Mouse (Mus musculus): ENCODE results near the gene Rabif. TPM values are rescaled to one million over a fixed set of nuclear protein-coding genes. Genes with fewer than 3 reads are reported as not detected.

Gene Rabif
- polyA plus RNA-seq, 1 experiment from 2014 or later: 51.8 TPM

- no peak for DNase-seq (ENCODE audit: low spot score)
- H3K9ac ChIP-seq (ENCODE audit: low read depth, low read length): no peak overlapping the region
- no peak overlapping the region for H3K4me3 ChIP-seq (ENCODE audit: low read depth, low read length)
- H3K9me3 ChIP-seq (ENCODE audit: control insufficient read depth, low read length): no peaks in the 10 kb centered on the region
- ATAC-seq (ENCODE audit: low FRiP score): no peak
- H3K36me3 ChIP-seq (ENCODE audit: control insufficient read depth, insufficient read depth, low read length): no peaks in the 10 kb centered on the region
- H3K27me3 ChIP-seq (ENCODE audit: control insufficient read depth, insufficient read depth, low read length): no peaks in the 10 kb centered on the region
- H3K4me1 ChIP-seq (replicated peaks; ENCODE audit: control insufficient read depth, insufficient read depth, low read length): peaks cover 5% of the 10 kb centered on the region
- H3K27ac ChIP-seq (ENCODE audit: low read depth, low read length): no peak overlapping the region
- WGBS: 78% methylated on average over 3 of the region's 3 CpGs
- H3K4me2 ChIP-seq (replicated peaks; ENCODE audit: low read depth, low read length): no peak overlapping the region
Observed at GRCm38 (mm10) chr1:134552396-134552795, 57.9 kb downstream of the Rabif start.

DNA sequence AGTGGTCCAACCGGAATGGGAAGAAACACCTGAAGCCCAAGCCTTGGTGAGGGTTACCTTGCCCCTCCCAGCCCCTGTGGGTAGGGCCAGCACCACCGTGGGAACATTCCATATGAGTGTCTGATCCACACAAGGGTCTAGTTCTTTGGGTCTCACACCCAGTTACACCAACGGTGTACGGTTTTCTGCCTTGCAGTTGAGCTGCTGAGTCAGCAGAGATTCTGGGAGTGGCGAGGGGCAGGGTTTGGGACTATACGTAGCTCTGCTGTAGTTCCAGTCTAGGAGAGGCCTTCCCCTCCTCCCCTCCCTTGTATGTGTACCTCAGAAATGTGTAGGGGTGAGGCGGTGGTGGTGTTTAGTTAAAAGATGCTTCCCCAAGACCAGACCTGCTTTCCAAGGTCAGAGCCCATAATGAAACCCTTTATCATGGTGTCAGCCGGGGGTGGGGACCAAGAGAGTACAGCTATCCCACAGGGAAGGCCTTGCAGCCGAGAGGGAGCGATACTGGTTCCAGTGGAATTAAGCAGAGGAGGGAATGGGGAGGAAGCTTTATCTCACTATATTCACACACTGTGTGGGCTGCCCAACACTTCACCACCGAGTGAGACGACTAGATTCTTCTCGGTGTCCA, 60.9 kb downstream of the Rabif start:
- H3K9ac ChIP-seq (ENCODE audit: low read depth, low read length): no peak overlapping the region
- H3K9me3 ChIP-seq (ENCODE audit: control insufficient read depth, low read length): no peaks in the 10 kb centered on the region
- peaks cover 5% of the 10 kb centered on the region for H3K4me1 ChIP-seq (replicated peaks; ENCODE audit: control insufficient read depth, insufficient read depth, low read length)
- H3K4me2 ChIP-seq (replicated peaks; ENCODE audit: low read depth, low read length): 0 out of 2 replicates have a peak overlapping the region, but pooled peaks have one; percentile 94
- WGBS: 21% methylated on average over 13 of the region's 13 CpGs
- ATAC-seq (ENCODE audit: low FRiP score) (no peak), DNase-seq (ENCODE audit: low spot score) (peak; percentile 34)
- no peaks in the 10 kb centered on the region for H3K36me3 ChIP-seq (ENCODE audit: control insufficient read depth, insufficient read depth, low read length)
- H3K4me3 ChIP-seq (ENCODE audit: low read depth, low read length): no peak overlapping the region
- no peaks in the 10 kb centered on the region for H3K27me3 ChIP-seq (ENCODE audit: control insufficient read depth, insufficient read depth, low read length)
- H3K27ac ChIP-seq (ENCODE audit: low read depth, low read length): no peak overlapping the region

- Histone ChIP-seq H3K4me2 (replicated peaks; ENCODE audit: low read depth, low read length) (peak overlapping the region; percentile 94), H3K9ac (ENCODE audit: low read depth, low read length) (peak overlapping the region; percentile 87), H3K27ac (ENCODE audit: low read depth, low read length) (peak overlapping the region; percentile 87), H3K9me3 (ENCODE audit: control insufficient read depth, low read length) (no peaks in the 10 kb centered on the region), H3K36me3 (ENCODE audit: control insufficient read depth, insufficient read depth, low read length) (no peaks in the 10 kb centered on the region), H3K27me3 (ENCODE audit: control insufficient read depth, insufficient read depth, low read length) (no peaks in the 10 kb centered on the region), H3K4me1 (replicated peaks; ENCODE audit: control insufficient read depth, insufficient read depth, low read length) (peaks cover 5% of the 10 kb centered on the region), H3K4me3 (ENCODE audit: low read depth, low read length) (peak overlapping the region; percentile 65)
- ATAC-seq (ENCODE audit: low FRiP score) (peak; percentile 20; the same call in 1 of the 2 replicates), DNase-seq (ENCODE audit: low spot score) (peak; percentile 67)
- 2% methylated on average over 43 of the region's 46 CpGs for WGBS
Observed at GRCm38 (mm10) chr1:134555871-134556670, 61.6 kb downstream of the Rabif start.

- under 1% methylated on average over 35 of the region's 35 CpGs for WGBS
- peaks cover 5% of the 10 kb centered on the region for H3K4me1 ChIP-seq (replicated peaks; ENCODE audit: control insufficient read depth, insufficient read depth, low read length)
Observed at GRCm38 (mm10) chr1:134556671-134557218, 62.3 kb downstream of the Rabif start.

More at GRCm38 (mm10) chr1:134556671-134557218, 62.3 kb downstream of the Rabif start:
- Histone ChIP-seq H3K9ac (ENCODE audit: low read depth, low read length) (peak overlapping the region; percentile 87), H3K27ac (ENCODE audit: low read depth, low read length) (peak overlapping the region; percentile 87), H3K4me2 (replicated peaks; ENCODE audit: low read depth, low read length) (peak overlapping the region; percentile 94), H3K4me3 (ENCODE audit: low read depth, low read length) (peak overlapping the region; percentile 65), H3K9me3 (ENCODE audit: control insufficient read depth, low read length) (no peaks in the 10 kb centered on the region), H3K36me3 (ENCODE audit: control insufficient read depth, insufficient read depth, low read length) (no peaks in the 10 kb centered on the region), H3K27me3 (ENCODE audit: control insufficient read depth, insufficient read depth, low read length) (no peaks in the 10 kb centered on the region)
- DNase-seq (ENCODE audit: low spot score) (peak; percentile 97), ATAC-seq (ENCODE audit: low FRiP score) (peak; percentile 96)

Other genes starting within 250 kb of the Rabif start
- 5.5 and 12.2 TPM in 2 replicates for gene Myog, start 204.7 kb upstream of the Rabif start, polyA plus RNA-seq (2014; fragmentation: Nextera tagmentation; extraction: Ambion mirVana)
- gene Ppfia4, start 161.7 kb upstream of the Rabif start, polyA plus RNA-seq (2014; fragmentation: Nextera tagmentation; extraction: Ambion mirVana): 1.9 and 2.1 TPM in 2 replicates
- gene Tmem183a, start 132.7 kb upstream of the Rabif start, polyA plus RNA-seq (2014; fragmentation: Nextera tagmentation; extraction: Ambion mirVana): 126 and 128 TPM in 2 replicates
- gene 4933406M09Rik, start 108.7 kb upstream of the Rabif start, polyA plus RNA-seq (2014; fragmentation: Nextera tagmentation; extraction: Ambion mirVana): not detected in 2 replicates
- gene Cyb5r1, start 89.1 kb upstream of the Rabif start, polyA plus RNA-seq (2014; fragmentation: Nextera tagmentation; extraction: Ambion mirVana): 26.1 and 26.7 TPM in 2 replicates
- gene Adipor1, start 79.3 kb upstream of the Rabif start, polyA plus RNA-seq (2014; fragmentation: Nextera tagmentation; extraction: Ambion mirVana): 77.7 and 81.7 TPM in 2 replicates
- 26.4 and 32.9 TPM in 2 replicates for gene Klhl12, start 39.1 kb upstream of the Rabif start, polyA plus RNA-seq (2014; fragmentation: Nextera tagmentation; extraction: Ambion mirVana)
- gene Mgat4e, start 55.0 kb downstream of the Rabif start, polyA plus RNA-seq (2014; fragmentation: Nextera tagmentation; extraction: Ambion mirVana): not detected in 2 replicates
- 94.7 and 102 TPM in 2 replicates for gene Kdm5b, start 65.5 kb downstream of the Rabif start, polyA plus RNA-seq (2014; fragmentation: Nextera tagmentation; extraction: Ambion mirVana)
- gene Syt2, start 152.0 kb downstream of the Rabif start, polyA plus RNA-seq (2014; fragmentation: Nextera tagmentation; extraction: Ambion mirVana): 3.0 and 4.1 TPM in 2 replicates